Mouse (Mus musculus): ENCODE data around the gene Vmn1r7. TPM values are rescaled to one million over a fixed set of nuclear protein-coding genes. Genes with fewer than 3 reads are reported as not detected.

The Vmn1r7 gene
- not detected in 2 replicates for polyA plus RNA-seq (2015; fragmentation: Nextera tagmentation; extraction: Ambion mirVana)

GRCm38 (mm10) chr6:57025224-57025623, at the start of gene Vmn1r7:
Gene Vmn1r7 (minus strand): TSS chr6:57025324.

DNA sequence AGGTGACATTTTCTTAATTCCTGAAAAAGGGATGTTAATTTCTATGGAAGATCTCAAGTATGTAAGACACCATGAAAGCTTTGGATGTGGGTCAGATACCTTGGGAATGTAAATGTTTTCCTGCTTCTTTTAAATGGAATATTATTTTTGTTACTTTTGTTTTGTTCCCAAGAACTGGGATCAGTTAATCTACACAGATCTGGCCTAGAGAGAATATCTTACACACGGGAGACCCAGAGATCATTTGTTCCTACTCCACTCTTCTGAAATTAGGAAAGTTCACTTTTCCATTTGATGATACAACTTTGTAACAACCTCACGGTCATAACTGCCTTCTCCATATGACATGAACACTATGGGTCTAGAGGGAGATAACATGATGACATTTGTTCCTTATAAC, 41.4 kb upstream of the Vmn1r7 start, which contains the start of gene Vmn1r9:
TSS of gene Vmn1r9 (plus strand) at position 301 of the 400 bp plus-strand sequence.

GRCm38 (mm10) chr6:57031984-57032383, 6.9 kb upstream of the Vmn1r7 start, which contains the start of gene Vmn1r8:
Gene Vmn1r8 (plus strand): TSS chr6:57032284.

DNA sequence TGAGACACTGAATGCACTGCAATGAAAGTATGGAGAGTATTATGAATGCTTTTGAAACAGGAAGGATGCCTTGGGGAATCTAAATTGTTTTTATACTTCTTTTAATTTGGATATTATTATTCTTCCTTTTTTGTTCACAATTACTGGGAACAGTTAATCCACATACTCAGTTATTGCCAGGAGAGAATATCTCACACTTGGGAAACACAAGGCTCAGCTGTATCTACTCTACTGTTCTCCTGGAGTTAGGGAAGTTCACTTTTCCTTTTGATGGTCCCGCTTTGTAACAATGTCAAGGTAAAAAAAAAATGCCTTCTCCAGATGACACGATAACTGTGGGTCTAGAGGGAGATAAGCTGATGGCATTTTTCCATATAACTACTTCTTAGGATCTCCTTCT, 28.2 kb downstream of the Vmn1r7 start, which contains the start of gene Vmn1r6:
TSS of gene Vmn1r6 (plus strand) at position 301 of the 400 bp plus-strand sequence.

Other genes with a start within 250 kb of the Vmn1r7 start
- gene Kbtbd2, start 227.5 kb downstream of the Vmn1r7 start, polyA plus RNA-seq (2015; fragmentation: Nextera tagmentation; extraction: Ambion mirVana): 13.6 and 16.1 TPM in 2 replicates
- 89.5 and 124 TPM in 2 replicates for gene Fkbp9, start 193.3 kb downstream of the Vmn1r7 start, polyA plus RNA-seq (2015; fragmentation: Nextera tagmentation; extraction: Ambion mirVana)
- 70.8 and 82.6 TPM in 2 replicates for gene Nt5c3, start 101.4 kb downstream of the Vmn1r7 start, polyA plus RNA-seq (2015; fragmentation: Nextera tagmentation; extraction: Ambion mirVana)
- gene Vmn1r4, start 101.3 kb downstream of the Vmn1r7 start, polyA plus RNA-seq (2015; fragmentation: Nextera tagmentation; extraction: Ambion mirVana): 0.21 TPM in 1 of 2 replicates, not detected in the other
- gene Vmn1r5, start 55.1 kb downstream of the Vmn1r7 start, polyA plus RNA-seq (2015; fragmentation: Nextera tagmentation; extraction: Ambion mirVana): not detected in 2 replicates
- gene Vmn1r6, start 28.1 kb downstream of the Vmn1r7 start, polyA plus RNA-seq (2015; fragmentation: Nextera tagmentation; extraction: Ambion mirVana): not detected in 2 replicates
- gene Vmn1r8, start 7.0 kb upstream of the Vmn1r7 start, polyA plus RNA-seq (2015; fragmentation: Nextera tagmentation; extraction: Ambion mirVana): not detected in 2 replicates
- gene Vmn1r9, start 41.5 kb upstream of the Vmn1r7 start, polyA plus RNA-seq (2015; fragmentation: Nextera tagmentation; extraction: Ambion mirVana): not detected in 2 replicates
- gene Vmn1r10, start 84.1 kb upstream of the Vmn1r7 start, polyA plus RNA-seq (2015; fragmentation: Nextera tagmentation; extraction: Ambion mirVana): not detected in 2 replicates
- gene Vmn1r11, start 108.1 kb upstream of the Vmn1r7 start, polyA plus RNA-seq (2015; fragmentation: Nextera tagmentation; extraction: Ambion mirVana): not detected in 2 replicates
- not detected in 2 replicates for gene Vmn1r12, start 131.6 kb upstream of the Vmn1r7 start, polyA plus RNA-seq (2015; fragmentation: Nextera tagmentation; extraction: Ambion mirVana)
- not detected in 2 replicates for gene Vmn1r13, start 178.0 kb upstream of the Vmn1r7 start, polyA plus RNA-seq (2015; fragmentation: Nextera tagmentation; extraction: Ambion mirVana)
- gene Vmn1r14, start 206.4 kb upstream of the Vmn1r7 start, polyA plus RNA-seq (2015; fragmentation: Nextera tagmentation; extraction: Ambion mirVana): not detected in 2 replicates
- not detected in 2 replicates for gene Vmn1r15, start 232.6 kb upstream of the Vmn1r7 start, polyA plus RNA-seq (2015; fragmentation: Nextera tagmentation; extraction: Ambion mirVana)